In the genomic region with DNA sequence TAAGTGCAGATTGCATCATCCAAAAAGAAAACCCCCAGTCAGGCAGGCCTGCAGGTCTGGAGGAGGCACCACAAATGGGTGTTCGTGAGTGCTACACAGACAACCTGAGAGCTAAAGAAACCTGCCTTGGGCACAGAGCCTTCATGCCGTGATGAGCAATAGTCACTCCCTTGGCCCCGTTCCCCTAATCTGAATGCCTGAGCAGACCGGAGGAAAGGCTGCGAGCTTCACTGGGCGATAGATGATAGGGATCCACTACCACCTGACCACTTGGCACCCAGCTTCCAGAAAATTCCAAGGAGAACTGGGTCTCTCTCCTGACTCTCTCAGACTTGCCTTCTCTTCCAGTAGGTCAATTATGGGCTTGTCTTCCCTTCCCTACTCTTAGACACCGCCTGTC, we compare ENCODE assay signal across 23 mouse cellular contexts. TPM values are rescaled to one million over a fixed set of nuclear protein-coding genes. Genes with fewer than 3 reads are reported as not detected.
DNase-seq lines count a peak whose midpoint lies in the region.
"Had no signal": no experiment of that assay in that cellular context is flagged by ENCODE, and none has a peak within 500 bp of the region (broad histone marks: within the 10 kb centered on the region; RNA-seq: fewer than 3 reads in every experiment).

No protein-coding gene starts in this region.

- H3K27me3 ChIP-seq in limb, embryonic 10.5 days (ENCODE audit: low read depth, poor library complexity, severe bottlenecking) = no peaks in the 10 kb centered on the region
- H3K27me3 ChIP-seq: embryonic facial prominence, embryonic 15.5 days; heart, embryonic 12.5 days; intestine, embryonic 15.5 days; liver, embryonic 15.5 days; midbrain, embryonic 13.5 days; neural tube, embryonic 12.5 days; stomach, embryonic 15.5 days had no signal

- 91% methylated on average over 7 of the region's 7 CpGs for WGBS in limb, embryonic 10.5 days

- peak overlapping the region; percentile 44; the same call in 1 of the 2 replicates for H3K27ac ChIP-seq in limb, embryonic 10.5 days
- H3K27ac ChIP-seq: embryonic facial prominence, embryonic 15.5 days; hindbrain, embryonic 10.5 days; intestine, embryonic 15.5 days; liver, embryonic 15.5 days; midbrain, embryonic 13.5 days; neural tube, embryonic 12.5 days; stomach, embryonic 15.5 days had no signal

- peak; percentile 15 for DNase-seq in lung, postnatal 36 days
- DNase-seq in lung, postnatal 4 days = no peak
- peak; percentile 74 for DNase-seq in cerebellum, adult 11 months
- peak; percentile 88 for DNase-seq in cerebellum, adult 9-10 months
- DNase-seq in limb, embryonic 10.5 days (ENCODE audit: low spot score) = no peak
- no peak for DNase-seq in c-Kit-positive CD71-positive TER-119-positive erythroid progenitor cells, embryonic 14.5 days (ENCODE audit: low spot score)
- DNase-seq in B cell, adult 2 months = no peak
- DNase-seq: adrenal gland, postnatal 14 days; heart, postnatal 10 days; kidney, adult 9 months; kidney, postnatal 14 days; liver; lung, postnatal 10 days; thymus, postnatal 36 days had no signal

- no peaks in the 10 kb centered on the region for H3K36me3 ChIP-seq in limb, embryonic 10.5 days
- H3K36me3 ChIP-seq: embryonic facial prominence, embryonic 15.5 days; heart, embryonic 12.5 days; hindbrain, embryonic 10.5 days; intestine, embryonic 15.5 days; liver, embryonic 15.5 days; midbrain, embryonic 13.5 days; neural tube, embryonic 12.5 days; stomach, embryonic 15.5 days had no signal

- H3K4me1 ChIP-seq in limb, embryonic 10.5 days = peaks cover 21% of the 10 kb centered on the region
- H3K4me1 ChIP-seq: heart, embryonic 12.5 days; intestine, embryonic 15.5 days; liver, embryonic 15.5 days; megakaryocyte, embryonic 14.5 days; midbrain, embryonic 13.5 days; stomach, embryonic 15.5 days had no signal

- H3K4me3 ChIP-seq in limb, embryonic 10.5 days = no peak overlapping the region
- H3K4me3 ChIP-seq: embryonic facial prominence, embryonic 15.5 days; heart, embryonic 12.5 days; hindbrain, embryonic 10.5 days; intestine, embryonic 15.5 days; liver, embryonic 15.5 days; megakaryocyte, embryonic 14.5 days; midbrain, embryonic 13.5 days; neural tube, embryonic 12.5 days; stomach, embryonic 15.5 days had no signal

- no peaks in the 10 kb centered on the region for H3K9me3 ChIP-seq in limb, embryonic 10.5 days (replicated peaks)
- H3K9me3 ChIP-seq: embryonic facial prominence, embryonic 15.5 days; heart, embryonic 12.5 days; hindbrain, embryonic 10.5 days; intestine, embryonic 15.5 days; liver, embryonic 15.5 days; midbrain, embryonic 13.5 days; neural tube, embryonic 12.5 days; stomach, embryonic 15.5 days had no signal

RNA-seq across cellular contexts. Expression of a gene that starts 24.2 kb away (rescaled TPM):
- polyA plus RNA-seq in limb, embryonic 10.5 days (2016; fragmentation: Nextera tagmentation; extraction: Ambion mirVana) = 13.8 and 14.5 TPM in 2 replicates

Comparison
In these comparisons a context has a peak if more than half of its experiments do, and no peak if none do; other contexts are left out.
1. DNase-seq: peak in lung, postnatal 36 days (single experiment), cerebellum, adult 11 months (single experiment) and cerebellum, adult 9-10 months (single experiment); none in lung, postnatal 4 days (0 of 2), limb, embryonic 10.5 days (single experiment), c-Kit-positive CD71-positive TER-119-positive erythroid progenitor cells, embryonic 14.5 days (single experiment) and B cell, adult 2 months (0 of 2).